ENCODE assay signal across 22 mouse cellular contexts in the genomic region with DNA sequence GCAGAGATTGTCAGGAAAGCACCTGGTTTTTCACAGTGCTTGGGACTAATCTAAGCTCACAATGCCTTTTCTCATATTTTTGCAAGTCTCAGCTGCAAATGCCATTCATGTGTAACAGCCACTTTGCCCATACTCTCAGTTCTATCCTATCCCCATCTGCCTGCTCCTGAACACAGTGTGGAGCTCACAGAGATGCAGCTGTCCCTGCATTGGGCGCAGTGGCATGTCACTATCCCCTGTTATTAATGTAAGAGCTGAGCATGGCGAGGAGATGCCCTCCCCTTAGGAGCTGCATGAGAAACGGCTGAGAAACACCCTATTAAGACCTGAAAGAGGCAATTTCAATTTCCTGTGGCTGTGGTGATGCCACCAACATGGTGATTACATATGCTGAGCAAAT.
DNase-seq lines count a peak whose midpoint lies in the region; ATAC-seq and TF ChIP-seq lines count a peak whose summit lies in the region.
"Had no signal": no experiment of that assay in that cellular context is flagged by ENCODE, and none has a peak within 500 bp of the region (broad histone marks: within the 10 kb centered on the region; RNA-seq: fewer than 3 reads in every experiment).

No protein-coding gene starts in this region.

- ATAC-seq in embryonic facial prominence, embryonic 14.5 days (ENCODE audit: low read depth): no peak
- ATAC-seq in hindbrain, postnatal 0 days: peak; percentile 53; the same call in 1 of the 2 replicates
- ATAC-seq in hindbrain, embryonic 14.5 days (ENCODE audit: low FRiP score): no peak
- ATAC-seq in megakaryocyte, adult 5-6 weeks (ENCODE audit: poor library complexity, severe bottlenecking): no peak
- ATAC-seq in neural tube, embryonic 15.5 days (ENCODE audit: low FRiP score): no peak
- ATAC-seq: inflammation-experienced regulatory T-cells, adult 6 months had no signal

- H3K36me3 ChIP-seq in embryonic facial prominence, embryonic 14.5 days (ENCODE audit: control insufficient read depth, insufficient read depth, low read length): no peaks in the 10 kb centered on the region
- H3K36me3 ChIP-seq in embryonic facial prominence, embryonic 10.5 days (replicated peaks): no peaks in the 10 kb centered on the region
- no peaks in the 10 kb centered on the region for H3K36me3 ChIP-seq in hindbrain, postnatal 0 days (ENCODE audit: insufficient read depth, low read length)
- no peaks in the 10 kb centered on the region for H3K36me3 ChIP-seq in hindbrain, embryonic 14.5 days (replicated peaks; ENCODE audit: control insufficient read depth, insufficient read depth)
- H3K36me3 ChIP-seq in megakaryocyte, embryonic 14.5 days (replicated peaks; ENCODE audit: low read length): no peaks in the 10 kb centered on the region
- H3K36me3 ChIP-seq in neural tube, embryonic 15.5 days: no peaks in the 10 kb centered on the region
- H3K36me3 ChIP-seq: forebrain, embryonic 12.5 days; G1E; heart, embryonic 10.5 days; hindbrain, embryonic 13.5 days had no signal

- peak; percentile 13 for DNase-seq in embryonic facial prominence, embryonic 14.5 days (ENCODE audit: low spot score)
- DNase-seq in embryonic facial prominence, embryonic 10.5 days (ENCODE audit: low spot score): no peak
- DNase-seq in hindbrain, postnatal 0 days (ENCODE audit: low spot score): no peak
- no peak for DNase-seq in hindbrain, embryonic 14.5 days (ENCODE audit: low spot score)
- DNase-seq in brain, adult 2 months (ENCODE audit: low read depth, low spot score): peak; percentile 53
- DNase-seq: adrenal gland, adult 8-10 months; adrenal gland, postnatal 36 days; cerebellum, adult 11-12 months; cerebellum, adult 9-10 months; gastrocnemius, postnatal 36 days; heart, adult 11 months; heart, postnatal 10 days; heart, postnatal 4 days; kidney, adult 11 months had no signal

- TF ChIP-seq CTCF in hindbrain, postnatal 0 days (IDR thresholded peaks at IDR 0.05; ENCODE audit: low read depth): no peak

- H3K27me3 ChIP-seq in embryonic facial prominence, embryonic 14.5 days (replicated peaks; ENCODE audit: control insufficient read depth, insufficient read depth, low read length): no peaks in the 10 kb centered on the region
- H3K27me3 ChIP-seq in embryonic facial prominence, embryonic 10.5 days (replicated peaks; ENCODE audit: low read depth, poor library complexity, severe bottlenecking): no peaks in the 10 kb centered on the region
- H3K27me3 ChIP-seq in hindbrain, postnatal 0 days (ENCODE audit: insufficient read depth, low read length): no peaks in the 10 kb centered on the region
- H3K27me3 ChIP-seq in hindbrain, embryonic 14.5 days (ENCODE audit: control insufficient read depth, insufficient read depth, low read length): no peaks in the 10 kb centered on the region
- H3K27me3 ChIP-seq in megakaryocyte, embryonic 14.5 days (replicated peaks): peaks cover 3% of the 10 kb centered on the region
- H3K27me3 ChIP-seq in neural tube, embryonic 15.5 days (replicated peaks): no peaks in the 10 kb centered on the region
- H3K27me3 ChIP-seq: forebrain, embryonic 12.5 days; hindbrain, embryonic 13.5 days had no signal

- no peak overlapping the region for H3K9ac ChIP-seq in embryonic facial prominence, embryonic 14.5 days (ENCODE audit: low read depth, low read length)
- no peak overlapping the region for H3K9ac ChIP-seq in hindbrain, postnatal 0 days (replicated peaks; ENCODE audit: low read length)
- H3K9ac ChIP-seq in hindbrain, embryonic 14.5 days: no peak overlapping the region
- no peak overlapping the region for H3K9ac ChIP-seq in neural tube, embryonic 15.5 days (replicated peaks)
- H3K9ac ChIP-seq: forebrain, embryonic 12.5 days; hindbrain, embryonic 13.5 days had no signal

- WGBS in embryonic facial prominence, embryonic 14.5 days: 68% methylated on average over 3 of the region's 3 CpGs
- WGBS in embryonic facial prominence, embryonic 10.5 days: 80% methylated on average over 3 of the region's 3 CpGs
- WGBS in hindbrain, postnatal 0 days: 66% methylated on average over 3 of the region's 3 CpGs
- 61% methylated on average over 3 of the region's 3 CpGs for WGBS in hindbrain, embryonic 14.5 days
- 64% methylated on average over 3 of the region's 3 CpGs for WGBS in neural tube, embryonic 15.5 days

- H3K27ac ChIP-seq in embryonic facial prominence, embryonic 14.5 days (replicated peaks; ENCODE audit: low read depth, low read length): no peak overlapping the region
- no peak overlapping the region for H3K27ac ChIP-seq in embryonic facial prominence, embryonic 10.5 days (replicated peaks)
- H3K27ac ChIP-seq in hindbrain, postnatal 0 days: no peak overlapping the region
- H3K27ac ChIP-seq in hindbrain, embryonic 14.5 days: no peak overlapping the region
- no peak overlapping the region for H3K27ac ChIP-seq in neural tube, embryonic 15.5 days (replicated peaks)
- H3K27ac ChIP-seq: forebrain, embryonic 12.5 days; heart, embryonic 10.5 days; hindbrain, embryonic 13.5 days had no signal

- H3K4me1 ChIP-seq in embryonic facial prominence, embryonic 14.5 days (ENCODE audit: control insufficient read depth, insufficient read depth, low read length): no peaks in the 10 kb centered on the region
- peaks cover 5% of the 10 kb centered on the region for H3K4me1 ChIP-seq in embryonic facial prominence, embryonic 10.5 days
- H3K4me1 ChIP-seq in hindbrain, postnatal 0 days (ENCODE audit: insufficient read depth, low read length): no peaks in the 10 kb centered on the region; the same call in 1 of the 2 replicates
- H3K4me1 ChIP-seq in hindbrain, embryonic 14.5 days (replicated peaks; ENCODE audit: control insufficient read depth, insufficient read depth, low read length): no peaks in the 10 kb centered on the region
- H3K4me1 ChIP-seq in megakaryocyte, embryonic 14.5 days: no peaks in the 10 kb centered on the region
- no peaks in the 10 kb centered on the region for H3K4me1 ChIP-seq in neural tube, embryonic 15.5 days
- H3K4me1 ChIP-seq: forebrain, embryonic 12.5 days; heart, embryonic 10.5 days; hindbrain, embryonic 13.5 days had no signal

- H3K4me2 ChIP-seq in embryonic facial prominence, embryonic 14.5 days (ENCODE audit: low read depth, low read length): no peak overlapping the region
- H3K4me2 ChIP-seq in hindbrain, postnatal 0 days (ENCODE audit: low read depth, low read length): no peak overlapping the region
- H3K4me2 ChIP-seq in hindbrain, embryonic 14.5 days (replicated peaks): no peak overlapping the region
- H3K4me2 ChIP-seq in neural tube, embryonic 15.5 days: no peak overlapping the region
- H3K4me2 ChIP-seq: forebrain, embryonic 12.5 days; hindbrain, embryonic 13.5 days had no signal

- H3K4me3 ChIP-seq in embryonic facial prominence, embryonic 14.5 days (ENCODE audit: low read depth, low read length): no peak overlapping the region
- H3K4me3 ChIP-seq in embryonic facial prominence, embryonic 10.5 days: no peak overlapping the region
- H3K4me3 ChIP-seq in hindbrain, postnatal 0 days (ENCODE audit: low read length): no peak overlapping the region
- H3K4me3 ChIP-seq in hindbrain, embryonic 14.5 days (replicated peaks; ENCODE audit: low read length): no peak overlapping the region
- peak overlapping the region; percentile 33 for H3K4me3 ChIP-seq in megakaryocyte, embryonic 14.5 days (replicated peaks)
- no peak overlapping the region for H3K4me3 ChIP-seq in neural tube, embryonic 15.5 days (replicated peaks)
- H3K4me3 ChIP-seq: forebrain, embryonic 12.5 days; heart, embryonic 10.5 days; hindbrain, embryonic 13.5 days had no signal

- H3K9me3 ChIP-seq in embryonic facial prominence, embryonic 14.5 days (ENCODE audit: control insufficient read depth, low read length): no peaks in the 10 kb centered on the region
- no peaks in the 10 kb centered on the region for H3K9me3 ChIP-seq in embryonic facial prominence, embryonic 10.5 days
- H3K9me3 ChIP-seq in hindbrain, postnatal 0 days (ENCODE audit: low read length): no peaks in the 10 kb centered on the region
- no peaks in the 10 kb centered on the region for H3K9me3 ChIP-seq in hindbrain, embryonic 14.5 days (ENCODE audit: control insufficient read depth, low read length)
- no peaks in the 10 kb centered on the region for H3K9me3 ChIP-seq in megakaryocyte, embryonic 14.5 days
- no peaks in the 10 kb centered on the region for H3K9me3 ChIP-seq in neural tube, embryonic 15.5 days (replicated peaks)
- H3K9me3 ChIP-seq: forebrain, embryonic 12.5 days; G1E; heart, embryonic 10.5 days; hindbrain, embryonic 13.5 days had no signal

Comparison
In these comparisons a context has a peak if more than half of its experiments do, and no peak if none do; other contexts are left out.
1. DNase-seq: peak in embryonic facial prominence, embryonic 14.5 days (single experiment) and brain, adult 2 months (single experiment); none in embryonic facial prominence, embryonic 10.5 days (single experiment), hindbrain, postnatal 0 days (single experiment) and hindbrain, embryonic 14.5 days (single experiment).